Mouse (Mus musculus) adrenal gland, adult 8-10 months (tissue): ENCODE measurements around the gene Aqp7. TPM values are rescaled to one million over a fixed set of nuclear protein-coding genes. Genes with fewer than 3 reads are reported as not detected.

ENCODE experiments used
- DNase-seq: peaks from one replicate; pipeline ENCODE4 v3.0.0; 2022
- microRNA-seq, 2 experiments: library from miRNA; unstranded; fragments of <30 nt; microRNA quantifications; one replicate each; pipeline ENCODE4 v1.2.0; 2022
- total RNA-seq, 4 experiments: library from RNA; stranded (reverse); gene quantifications; 2 replicates each; pipeline ENCODE4 v1.2.4; 2022

Aqp7 gene
- total RNA-seq, 4 experiments from 2014 or later: 7.3 to 30.3 (median 14.6) TPM

DNA sequence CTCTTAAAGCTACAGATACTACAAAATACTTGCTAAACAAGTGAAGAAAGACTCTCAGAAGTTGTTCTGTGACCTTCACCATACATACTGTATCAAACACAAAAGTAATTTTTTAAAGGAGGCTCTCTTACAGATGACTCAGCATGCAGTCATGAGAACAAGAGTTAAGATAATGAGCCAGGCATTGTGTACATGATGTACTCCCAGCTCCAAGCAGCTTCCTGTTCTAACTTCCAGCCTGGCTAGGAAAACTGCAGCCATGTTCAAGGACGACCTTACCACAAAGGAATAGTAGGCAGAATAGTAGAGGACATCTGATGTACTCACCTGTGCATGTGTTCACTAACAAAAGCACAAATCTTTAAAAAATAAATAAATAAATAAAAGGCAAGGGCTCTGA lies 47.7 kb downstream of the Aqp7 start:
- DNase-seq: no peak

DNA sequence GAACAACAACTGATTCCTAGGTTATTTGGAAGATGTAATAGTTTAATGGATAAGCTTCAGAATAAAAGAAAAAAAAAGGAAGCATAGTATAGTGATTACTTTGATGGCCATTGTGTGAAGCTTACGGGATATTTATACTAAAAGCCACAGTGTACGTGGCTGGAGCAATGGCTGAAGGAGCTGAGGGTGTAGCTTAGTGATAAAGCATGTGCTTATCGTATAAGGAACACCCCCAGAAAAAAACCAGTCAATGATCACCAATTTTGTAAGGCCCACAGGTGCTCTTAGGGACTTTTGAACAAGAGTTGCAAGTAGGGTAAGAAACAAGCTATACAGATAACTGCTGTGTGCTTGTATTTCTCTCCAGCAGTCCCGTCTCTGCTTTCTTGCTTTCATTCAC lies 50.0 kb downstream of the Aqp7 start:
- DNase-seq: no peak

DNA sequence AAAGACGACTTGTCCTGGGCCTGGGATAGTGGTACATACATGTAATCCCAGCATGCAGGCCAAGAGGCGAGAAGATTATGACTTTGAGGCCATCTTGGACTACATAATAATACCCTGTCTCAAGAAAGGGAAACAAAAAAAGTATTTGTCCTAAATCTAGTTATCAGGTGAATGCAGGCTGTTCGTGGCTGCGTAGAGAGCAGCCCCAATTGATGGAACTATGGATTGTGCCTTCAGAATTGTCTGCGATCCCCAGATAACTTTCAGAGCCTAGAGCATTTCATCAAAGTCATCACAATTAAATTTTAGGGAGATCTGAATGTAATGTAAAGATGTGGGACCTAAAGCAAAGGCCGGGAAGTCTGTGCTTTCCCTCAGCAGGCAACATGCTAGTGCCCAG lies 51.6 kb downstream of the Aqp7 start:
- no peak for DNase-seq

GRCm38 (mm10) chr4:40989633-40990032 lies 58.3 kb downstream of the Aqp7 start:
- DNase-seq: no peak

DNA sequence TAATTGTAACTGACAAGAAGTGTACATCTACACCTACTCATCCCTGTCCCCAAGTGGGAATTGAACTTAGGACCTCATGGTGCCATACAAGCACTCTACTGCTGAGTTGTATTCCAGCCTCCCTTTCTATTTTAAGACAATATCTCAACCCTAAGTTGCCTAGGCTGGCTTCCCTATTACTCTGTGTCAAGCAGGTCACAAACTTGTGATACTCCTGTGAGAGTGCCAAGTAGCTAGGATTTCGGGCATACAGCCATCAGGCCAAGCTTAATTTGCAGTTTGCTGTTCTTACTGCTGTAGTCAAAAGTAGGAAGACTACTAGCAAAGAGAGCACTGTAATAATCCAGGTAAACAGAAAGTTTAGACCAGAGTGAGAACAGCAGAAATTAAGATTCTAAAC lies 64.3 kb downstream of the Aqp7 start:
- DNase-seq: no peak

Small RNA genes lying within 50 kb of the gene (microRNA-seq; reads per million reads assigned to microRNA genes)
- 0.50 to 0.70 reads per million in 2 experiments for gene Mir3094

Other genes starting within 250 kb of the Aqp7 start
- gene B4galt1, start 194.1 kb downstream of the Aqp7 start, total RNA-seq: 10 to 100 TPM; 58.8 to 94.7 (median 64.4) TPM
- gene Spink4, start 128.1 kb downstream of the Aqp7 start, total RNA-seq: 100 to 1,000 TPM in 2 of 4 experiments, not detected in 2; 117 to 151 TPM
- gene Bag1, start 99.8 kb downstream of the Aqp7 start, total RNA-seq: 100 to 1,000 TPM; 187 to 375 (median 251) TPM
- gene Chmp5, start 99.7 kb downstream of the Aqp7 start, total RNA-seq: 100 to 1,000 TPM in 3 of 4 experiments, 10 to 100 TPM in 1; 97.2 to 108 (median 103) TPM
- 100 to 1,000 TPM in 2 of 4 experiments, 10 to 100 TPM in 2; 86.1 to 168 (median 125) TPM for gene Nfx1, start 77.2 kb downstream of the Aqp7 start, total RNA-seq
- under 1 TPM in 2 of 4 experiments, not detected in 2; 0.16 to 0.31 TPM for gene Aqp3, start 50.0 kb upstream of the Aqp7 start, total RNA-seq
- 10 to 100 TPM; 61.8 to 79.3 (median 70.7) TPM for gene Nol6, start 76.3 kb upstream of the Aqp7 start, total RNA-seq
- gene Ube2r2, start 87.6 kb upstream of the Aqp7 start, total RNA-seq: 100 to 1,000 TPM in 3 of 4 experiments, 10 to 100 TPM in 1; 94.5 to 119 (median 105) TPM
- gene Ubap2, start 227.0 kb upstream of the Aqp7 start, total RNA-seq: 10 to 100 TPM; 35.0 to 49.3 (median 40.2) TPM